Mouse (Mus musculus) spleen, postnatal 4 days (tissue): ENCODE measurements around the gene Calcoco1.

Source experiments
- DNase-seq, 2 experiments: peaks; one replicate each; pipeline ENCODE4 v3.0.0; 2022; ENCODE audit warnings: low spot score in 2 of 2

The Calcoco1 gene

DNA sequence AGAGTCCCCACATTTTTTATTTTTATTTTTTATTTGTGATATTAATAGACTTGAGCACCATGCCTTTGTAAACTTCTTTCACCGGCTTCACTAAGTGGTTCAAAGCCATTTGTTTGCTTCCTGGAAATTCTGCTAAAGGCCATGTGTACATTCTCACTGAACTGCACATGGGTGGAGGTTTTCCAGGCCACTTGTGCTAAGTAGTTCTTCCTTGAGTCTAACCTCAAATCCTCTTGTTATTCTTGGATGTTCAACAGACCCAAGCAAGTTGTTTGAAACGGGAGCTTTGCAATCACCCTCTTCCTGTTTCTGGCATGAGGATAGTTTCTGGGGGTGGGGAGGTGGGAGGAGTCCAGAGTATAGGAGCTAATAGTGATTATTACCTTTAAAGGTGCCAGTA, 16.5 kb upstream of the Calcoco1 start:
- no peak for DNase-seq

DNA sequence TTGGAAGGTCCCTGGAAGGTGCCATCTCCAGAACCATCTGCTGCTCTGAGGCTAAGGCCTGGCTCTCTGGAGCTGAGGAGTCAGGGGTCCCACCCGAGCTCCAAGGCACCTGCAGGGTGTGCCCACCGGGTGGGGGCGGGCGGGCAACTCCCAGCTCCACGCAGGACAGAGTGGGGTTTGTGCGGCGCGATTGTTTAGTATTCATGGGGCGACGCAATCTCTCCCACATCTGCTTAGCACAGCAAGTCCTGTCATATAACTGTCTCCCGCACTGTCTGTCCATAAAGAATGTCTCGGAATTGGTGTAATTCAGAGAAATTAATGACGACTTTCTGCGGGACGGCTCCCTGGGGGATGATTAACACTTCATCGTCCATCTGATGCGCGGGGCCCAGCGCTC, 15.1 kb upstream of the Calcoco1 start:
- DNase-seq = no peak

DNA sequence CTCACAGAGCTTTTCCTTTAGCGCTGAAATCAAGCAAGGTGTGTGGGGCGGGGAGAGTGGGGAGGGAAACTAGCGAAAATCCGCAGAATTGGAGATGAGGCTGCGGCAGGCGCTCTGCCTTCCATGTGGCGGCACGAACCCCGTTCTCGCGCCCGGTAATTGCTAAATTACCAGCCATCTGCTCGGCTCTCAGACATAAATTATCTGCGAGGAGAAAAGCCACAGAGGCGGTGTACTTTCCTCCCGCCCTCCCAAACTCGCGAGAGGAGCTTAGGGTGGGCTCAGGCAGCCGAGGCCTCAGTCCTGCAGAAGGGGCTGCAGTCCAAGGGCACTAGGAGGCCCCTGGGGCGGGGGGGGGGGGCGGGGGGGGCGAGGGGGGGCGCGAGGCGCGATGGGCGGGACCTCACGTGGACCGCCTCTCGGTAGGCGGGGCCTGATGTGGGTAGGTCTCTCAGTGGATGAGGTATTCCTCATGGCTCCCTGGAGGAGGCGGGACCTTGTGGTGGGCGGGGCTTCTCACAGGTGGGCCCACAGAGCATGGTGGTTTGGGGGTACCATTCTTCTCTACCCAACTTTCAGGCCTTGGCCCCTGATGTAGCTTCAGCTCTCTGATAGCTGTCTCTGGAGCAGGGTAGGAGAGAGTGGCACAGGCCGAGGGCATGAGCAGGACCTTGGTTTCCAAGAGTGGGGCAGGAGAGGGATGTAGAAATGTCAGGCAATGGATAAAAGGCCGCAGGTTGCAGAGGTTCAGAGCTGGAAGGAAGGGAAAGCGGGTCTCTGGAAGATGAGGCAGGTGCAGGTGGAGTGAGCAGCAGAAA, 14.4 kb upstream of the Calcoco1 start:
- DNase-seq = no peak

DNA sequence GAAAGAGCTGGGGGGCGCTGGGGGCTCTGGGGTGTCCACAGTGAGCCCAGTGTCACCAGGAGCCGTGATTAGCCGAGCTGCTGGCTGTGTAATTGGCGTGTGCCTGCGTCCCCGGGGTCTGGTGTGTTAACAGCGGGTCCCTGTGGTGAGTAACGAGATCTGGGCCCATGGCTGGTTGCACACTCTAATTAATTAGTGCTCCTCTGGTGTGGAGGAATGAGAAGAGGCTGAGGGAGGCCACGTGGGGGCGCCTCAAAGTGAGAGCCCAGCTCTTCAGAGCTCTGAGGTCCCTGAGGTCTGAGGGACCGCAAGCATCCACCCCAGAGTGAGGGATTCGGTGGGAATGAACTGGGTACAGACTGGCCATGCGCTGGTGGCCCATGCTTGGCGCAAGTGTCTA, 13.1 kb upstream of the Calcoco1 start:
- no peak for DNase-seq

DNA sequence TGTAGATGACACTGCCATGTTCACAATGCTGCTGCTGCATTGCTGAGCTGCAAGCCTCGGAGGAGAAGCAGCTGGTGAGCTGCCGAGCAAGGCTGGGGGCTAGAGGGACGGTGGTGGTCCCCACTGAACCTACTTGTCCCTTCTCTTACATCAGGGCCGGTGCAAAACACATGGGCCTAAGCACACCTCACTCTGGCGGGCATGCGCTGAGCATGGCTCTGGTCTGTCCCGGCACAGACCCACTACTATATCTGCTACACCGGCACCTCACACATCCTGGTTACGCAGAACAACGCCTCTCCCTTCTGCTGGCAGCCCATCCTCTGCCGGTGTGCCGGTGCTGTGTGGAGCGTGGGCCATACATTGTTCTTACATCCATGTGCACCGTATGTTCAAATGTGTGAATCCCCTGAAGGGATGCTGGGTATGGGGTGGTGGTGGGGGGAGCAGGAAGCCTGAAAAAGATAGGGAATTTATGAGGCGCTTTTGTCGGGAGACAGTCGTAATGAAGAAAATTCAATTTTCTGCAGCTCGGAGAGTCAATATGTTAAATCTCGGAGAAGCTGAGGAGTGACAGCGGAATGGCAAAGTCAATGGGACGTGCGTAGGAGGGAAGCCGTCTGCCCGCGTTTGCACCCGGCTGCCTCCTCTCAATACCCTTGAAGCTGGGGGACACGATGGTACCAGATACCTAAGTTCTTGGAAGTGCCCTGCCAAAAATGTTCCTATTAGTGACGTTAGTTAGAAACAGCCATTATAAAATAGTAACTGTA, 12.0 kb upstream of the Calcoco1 start:
- no peak for DNase-seq

DNA sequence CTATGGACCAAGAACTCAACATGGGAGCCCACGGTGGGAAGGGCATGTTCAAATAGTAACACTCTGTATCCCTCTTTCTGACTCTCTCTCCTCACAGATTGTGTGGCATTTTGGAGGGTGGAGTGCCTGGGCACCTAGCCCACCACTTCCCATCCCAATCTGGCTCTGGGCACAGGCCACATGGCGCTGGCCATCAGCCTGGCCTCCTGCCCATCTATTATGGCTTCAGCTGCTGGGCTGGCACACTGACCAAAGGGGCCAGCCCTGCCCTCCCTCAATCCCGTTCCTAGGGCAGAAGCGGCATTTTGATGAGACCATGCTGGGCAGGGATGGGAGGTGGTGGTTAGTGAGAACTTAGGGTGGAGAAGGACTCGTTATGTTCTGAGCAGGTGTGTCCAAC, 11.3 kb upstream of the Calcoco1 start:
- no peak for DNase-seq

DNA sequence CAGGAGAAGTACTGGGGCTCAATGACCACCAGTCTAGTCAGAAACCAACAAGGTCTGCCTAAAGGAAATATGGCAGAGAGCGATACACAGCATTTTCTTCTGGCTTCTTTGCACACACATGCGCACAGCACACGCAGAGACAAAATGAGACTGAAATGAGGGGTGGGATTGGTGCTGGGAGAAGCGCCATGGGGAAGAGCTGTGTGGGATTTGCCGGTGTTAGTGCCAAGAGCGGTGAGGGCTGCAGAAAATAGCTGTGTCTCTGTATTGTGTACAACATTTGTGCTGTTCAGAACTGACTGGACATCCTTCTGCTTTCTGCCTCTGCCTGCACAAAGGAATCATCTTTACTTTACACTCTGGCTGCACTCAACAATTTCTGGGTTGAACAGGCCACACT, 10.4 kb upstream of the Calcoco1 start:
- DNase-seq = no peak

DNA sequence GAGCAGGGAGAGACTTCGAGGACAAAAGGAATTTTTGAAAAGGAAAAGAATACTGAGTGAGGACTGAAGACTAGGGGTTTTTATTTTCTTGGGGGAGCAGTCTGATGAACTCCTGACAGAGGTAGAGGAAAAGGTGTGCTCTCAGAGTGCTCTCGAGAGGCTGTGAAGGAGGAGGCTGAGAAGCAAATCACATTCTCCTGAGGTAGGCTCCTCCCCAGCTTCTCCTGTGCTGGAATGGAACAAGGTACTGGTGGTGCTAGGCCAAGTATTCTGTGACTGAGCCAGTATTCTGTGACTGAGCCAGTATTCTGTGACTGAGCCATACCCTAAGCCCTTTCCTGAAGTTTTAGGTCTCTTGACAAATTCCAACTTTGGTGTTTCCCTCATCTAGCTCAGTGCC, 6.0 kb upstream of the Calcoco1 start:
- no peak for DNase-seq

DNA sequence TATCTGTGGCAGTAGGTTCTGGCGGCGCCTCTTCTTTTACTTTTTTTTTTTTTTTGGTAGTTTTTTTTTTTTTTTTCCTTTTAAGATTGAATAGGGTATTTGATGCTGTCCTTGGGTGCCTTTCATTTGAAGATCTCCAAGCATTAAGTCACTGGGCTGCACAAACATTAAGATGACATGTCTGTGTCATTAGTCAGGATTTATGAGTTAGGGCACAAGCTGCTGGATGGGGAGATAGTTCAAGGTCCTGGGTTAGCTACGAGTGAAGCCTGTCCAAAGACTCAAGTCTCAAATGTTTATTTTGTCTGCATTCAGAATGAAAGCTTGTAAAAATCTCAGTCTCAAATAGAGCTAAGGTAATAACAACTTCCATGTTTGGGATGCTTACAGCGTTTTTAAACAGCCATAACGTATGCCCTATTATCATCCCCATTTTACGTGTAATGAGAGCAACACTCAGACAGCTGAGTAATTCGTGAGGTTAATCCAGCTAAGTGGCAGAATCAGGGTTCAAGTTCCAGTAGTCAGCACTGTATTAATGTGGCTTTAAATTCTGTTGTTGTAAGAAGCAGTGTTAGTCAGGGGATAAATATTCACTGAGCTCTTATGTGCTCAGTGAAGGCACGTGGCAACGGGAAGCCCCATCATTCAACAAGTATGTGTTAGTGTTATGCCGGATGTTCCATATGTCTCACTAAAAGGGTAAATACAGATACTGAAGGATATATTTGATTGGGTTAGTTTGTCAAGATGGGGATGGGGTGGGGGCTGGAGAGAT, 1.6 kb upstream of the Calcoco1 start:
- no peak for DNase-seq

DNA sequence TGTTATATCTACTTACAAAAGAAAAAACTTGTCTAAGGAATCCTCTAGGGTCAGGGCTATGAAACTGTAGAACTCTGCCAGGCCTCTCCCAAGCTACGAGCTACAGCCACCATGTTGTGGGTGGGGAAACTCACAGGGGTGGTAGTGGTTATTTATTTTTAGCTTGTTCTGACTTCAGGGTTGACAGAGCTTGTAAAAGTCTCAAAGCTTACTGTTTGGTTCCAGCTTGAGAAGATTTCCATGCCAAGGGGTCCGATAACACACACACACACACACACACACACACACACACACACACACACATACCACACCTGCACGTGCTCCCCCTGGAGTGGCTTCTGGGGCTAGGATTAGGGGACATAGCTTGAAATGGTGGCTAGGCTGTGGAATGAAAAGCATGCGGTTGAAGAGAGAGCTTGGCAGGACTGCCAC, 538 bp upstream of the Calcoco1 start:
- DNase-seq = no peak

DNA sequence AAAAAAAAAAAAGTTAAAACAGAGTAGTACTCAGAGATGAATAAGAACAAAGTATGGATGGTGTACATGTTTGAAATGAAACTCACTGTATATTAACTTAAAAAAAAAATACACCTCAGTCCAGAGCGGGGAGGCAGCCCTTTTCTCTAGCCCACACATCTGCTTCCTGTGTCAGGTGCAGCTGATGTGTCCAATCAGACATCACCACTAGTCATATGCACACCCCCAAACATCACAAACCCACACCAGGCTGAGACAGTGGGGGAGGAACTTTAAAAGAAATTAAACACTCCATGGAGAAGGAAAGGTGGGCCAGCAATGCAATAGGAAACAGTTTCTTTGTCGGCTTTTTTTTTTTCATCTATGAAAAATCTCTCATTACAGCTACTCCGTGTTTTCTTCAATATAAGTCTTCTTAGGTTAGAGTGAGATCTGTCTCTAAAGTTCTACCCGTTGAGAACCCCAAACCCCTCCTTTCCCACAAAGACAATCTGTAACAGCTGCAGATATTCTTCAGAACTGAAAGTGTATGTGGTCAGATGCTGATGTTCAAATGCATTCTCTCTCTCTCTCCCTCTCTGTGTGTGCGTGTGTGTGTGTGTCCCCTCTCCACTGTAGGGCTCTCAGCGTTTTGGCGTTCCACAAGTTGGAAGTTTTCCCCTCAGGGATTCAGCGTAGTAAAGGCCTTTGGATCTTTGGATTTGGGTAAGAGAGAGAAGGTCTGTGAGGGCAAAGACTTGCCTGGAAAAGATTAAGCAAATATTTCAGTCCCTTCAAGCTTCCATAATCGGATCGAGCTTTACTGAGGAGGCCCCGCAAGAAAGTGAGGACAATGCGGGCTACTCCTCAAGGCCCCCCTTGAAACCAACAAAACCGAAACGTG, 721 bp downstream of the Calcoco1 start:
- peak in 1 of 2 experiments; percentile 15 for DNase-seq

DNA sequence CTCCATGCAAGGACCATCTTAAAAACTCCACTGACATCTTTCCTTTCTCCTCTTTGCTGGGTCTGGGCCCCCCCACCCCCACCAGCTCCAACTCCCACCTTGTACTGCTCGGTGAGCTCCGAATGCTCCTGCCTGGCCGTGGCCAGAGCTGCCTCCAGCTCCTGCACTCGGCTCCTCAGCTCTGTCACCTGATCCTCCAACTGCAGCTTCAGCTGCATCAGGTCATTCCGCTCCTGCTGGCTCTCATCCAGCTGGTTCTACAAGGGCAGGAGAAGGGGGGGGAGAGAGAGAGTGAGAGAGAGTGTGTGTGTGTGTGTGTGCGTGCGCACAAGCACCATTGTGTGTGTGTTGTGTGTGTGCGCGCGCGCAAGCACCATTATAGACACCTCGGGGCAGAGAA, 5.8 kb downstream of the Calcoco1 start:
- peak in 1 of 2 experiments; percentile 7 for DNase-seq

DNA sequence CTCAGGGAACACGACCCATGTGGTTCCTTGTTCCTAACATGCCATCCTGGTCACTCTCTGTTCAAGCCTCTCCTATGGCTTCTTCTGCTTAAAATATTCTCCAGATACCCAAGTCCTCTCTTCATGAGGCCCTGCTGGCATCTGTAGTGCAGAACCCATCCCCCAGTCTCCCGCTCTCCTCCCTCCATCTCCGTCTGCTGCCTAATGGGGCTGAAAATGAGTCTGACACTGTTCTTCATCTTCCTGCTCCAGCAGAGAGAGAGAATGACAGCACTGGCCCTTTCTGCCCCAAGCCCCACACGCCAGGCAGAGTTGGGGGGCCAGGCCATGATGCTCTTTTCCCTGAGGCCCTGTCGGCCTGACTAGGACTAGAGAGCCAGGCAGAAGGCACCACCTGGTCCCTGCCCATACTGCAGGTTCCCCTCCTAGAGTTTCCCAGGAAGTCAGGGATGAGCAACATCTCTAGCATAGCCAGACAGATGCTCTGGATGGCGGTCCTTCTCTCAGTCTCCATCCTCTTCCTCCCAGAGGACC, 14.2 kb downstream of the Calcoco1 start:
- DNase-seq = peak in 1 of 2 experiments; percentile 6

DNA sequence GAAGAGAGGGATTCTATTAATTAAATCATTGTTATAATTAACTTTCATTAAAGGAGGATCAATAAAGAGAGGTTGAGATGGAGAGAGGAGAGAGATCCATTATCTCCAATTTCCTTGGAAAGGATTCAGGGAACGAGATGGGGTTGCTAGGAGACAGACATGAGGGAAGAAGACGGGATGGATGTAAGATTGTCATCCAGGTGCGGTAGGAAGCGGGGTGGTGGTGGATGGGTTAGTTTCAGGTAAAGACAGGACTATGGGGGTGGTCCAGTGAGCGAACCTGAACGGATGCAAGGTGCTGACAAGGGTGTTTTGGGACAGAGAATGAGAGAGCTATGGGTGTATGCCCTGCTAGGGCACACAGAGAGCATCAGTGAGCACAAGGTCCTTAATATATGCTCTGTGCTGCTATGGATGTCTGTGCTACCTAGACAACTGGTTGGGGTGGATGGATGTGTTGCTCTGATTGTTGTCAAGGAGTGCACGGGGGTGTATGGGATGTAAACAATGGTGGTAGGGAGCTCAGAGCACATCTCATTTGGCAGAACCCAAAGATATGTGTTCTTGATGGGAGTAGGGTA, 16.0 kb downstream of the Calcoco1 start:
- DNase-seq = no peak

DNA sequence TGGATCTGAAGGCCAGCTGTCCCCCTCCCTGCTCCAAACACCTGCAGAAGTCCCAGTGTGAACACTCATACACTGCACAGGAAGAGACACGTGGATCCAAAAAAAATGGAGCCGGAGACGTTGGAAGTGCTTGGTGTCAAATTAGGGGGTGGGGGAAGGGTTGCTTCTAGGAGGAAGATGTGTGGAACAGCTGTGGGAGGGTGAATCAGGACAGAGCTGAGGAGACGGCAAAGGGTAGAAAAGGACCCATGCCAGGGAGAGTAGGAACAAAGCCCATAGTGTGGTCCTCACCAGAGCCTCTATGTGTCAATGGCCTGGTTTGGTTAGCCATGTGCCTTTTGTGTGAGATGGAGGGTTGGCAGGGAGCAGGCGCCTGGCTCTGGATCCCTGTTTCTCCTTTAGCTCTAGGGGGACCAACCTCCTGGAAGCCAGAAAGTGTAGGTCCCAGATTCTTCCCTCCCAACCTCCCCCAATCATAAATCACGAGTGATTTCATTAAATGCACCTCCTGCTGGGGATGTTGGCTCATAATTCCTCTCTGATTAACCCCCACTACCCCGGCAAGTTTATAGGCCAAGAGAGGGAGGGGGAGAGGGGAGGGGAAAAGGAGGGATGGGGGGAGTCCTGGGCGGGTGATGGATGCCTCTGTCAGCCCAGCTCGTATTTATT, 16.6 kb downstream of the Calcoco1 start:
- no peak for DNase-seq

DNA sequence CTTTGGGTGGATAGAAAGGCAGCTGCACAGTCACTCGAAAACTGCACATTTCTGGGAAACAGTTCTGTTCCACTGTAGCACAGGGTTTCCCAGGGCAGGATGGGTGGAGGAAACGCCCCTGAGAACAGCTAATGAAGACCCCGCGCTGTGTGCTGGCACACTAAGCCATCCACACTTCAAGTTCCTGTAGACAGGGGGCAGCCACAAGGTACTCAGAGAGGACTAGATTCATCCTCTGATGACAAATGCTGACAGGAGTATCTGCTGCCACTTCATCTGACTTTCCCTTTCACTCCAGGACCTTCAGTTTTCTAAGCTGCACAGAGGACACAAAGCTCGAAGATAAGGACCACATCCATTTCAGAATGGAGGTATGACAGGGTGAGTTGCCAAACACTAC, 17.2 kb downstream of the Calcoco1 start:
- DNase-seq = no peak

DNA sequence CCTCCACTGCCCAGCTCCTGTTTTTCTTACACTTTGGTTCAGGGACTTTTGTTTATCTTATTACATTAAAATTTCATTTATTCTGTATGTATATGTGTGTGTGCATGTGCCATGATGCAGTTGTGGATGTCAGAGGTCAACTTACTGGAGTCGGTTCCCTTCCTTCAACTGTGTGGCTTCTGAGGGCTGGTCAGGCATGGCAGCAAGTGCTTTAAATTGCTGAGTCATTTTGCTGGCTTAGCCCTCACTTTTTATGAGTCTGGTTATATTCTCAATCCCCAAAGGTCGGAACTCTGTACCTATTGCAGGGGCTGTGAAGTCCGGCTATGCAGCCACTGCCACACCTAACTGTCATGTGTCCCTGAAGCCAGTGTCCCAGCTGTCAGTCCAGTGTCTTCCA, 19.0 kb downstream of the Calcoco1 start:
- DNase-seq = no peak

DNA sequence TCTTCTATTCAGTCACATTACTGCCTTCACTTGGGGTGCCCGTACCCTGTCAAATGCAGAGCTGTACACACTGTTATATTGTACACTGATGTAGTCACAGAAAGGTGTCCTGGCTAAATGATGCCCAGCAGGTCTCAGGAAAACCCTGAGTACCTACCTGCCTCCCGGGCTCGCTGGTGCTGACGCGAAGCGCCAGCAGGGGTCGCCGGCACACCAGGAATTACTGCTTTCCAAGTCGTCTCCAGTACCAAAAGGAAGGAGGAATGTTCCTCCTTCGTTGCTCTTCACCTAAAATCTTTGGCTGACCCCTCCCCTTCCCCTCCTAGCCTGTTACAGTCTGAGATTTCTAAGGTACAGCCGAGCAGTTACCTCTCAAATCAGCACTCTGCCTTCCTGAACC, 23.8 kb downstream of the Calcoco1 start:
- DNase-seq = peak; percentile 48 to 81

DNA sequence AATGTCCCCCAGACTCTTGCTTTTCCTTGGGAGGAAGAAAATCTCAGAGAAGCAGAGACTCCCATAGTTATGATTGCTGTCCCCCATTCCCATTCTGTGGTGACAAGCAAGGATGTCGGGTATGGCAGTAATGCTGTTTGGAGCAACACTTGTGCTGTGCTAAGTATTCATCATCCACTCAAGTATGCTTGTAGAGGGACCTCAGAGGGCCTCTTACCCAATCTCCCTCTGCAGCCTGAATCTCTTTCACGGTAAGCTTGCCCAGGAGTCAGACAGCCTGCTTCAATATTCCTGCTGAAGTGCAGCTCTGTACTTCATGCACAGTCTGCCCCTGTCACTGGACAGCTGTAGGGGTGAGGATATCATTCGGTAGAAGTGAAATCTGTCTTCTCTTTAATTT, 25.1 kb downstream of the Calcoco1 start:
- no peak for DNase-seq

DNA sequence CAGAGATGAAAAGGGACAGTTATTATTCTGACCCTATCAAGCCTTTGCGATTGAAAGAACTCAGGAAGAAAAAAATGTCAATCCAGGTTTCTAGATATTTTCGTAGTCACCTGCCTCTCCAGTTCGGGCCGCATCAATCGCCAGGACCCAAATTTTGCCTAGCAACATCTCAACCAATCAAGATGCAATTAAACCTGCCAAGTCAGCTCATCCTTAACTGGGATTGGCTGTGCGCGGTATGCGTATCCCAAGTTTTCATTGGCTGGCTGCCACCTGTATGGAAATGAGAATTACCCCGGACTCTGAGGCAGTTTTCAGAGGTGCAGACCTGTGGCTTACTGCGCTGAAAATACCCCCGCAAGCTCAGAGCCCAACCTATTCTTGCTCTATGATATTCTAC, 28.4 kb downstream of the Calcoco1 start:
- DNase-seq = no peak
